ENCODE assay signal across 9 mouse cellular contexts in the genomic region with DNA sequence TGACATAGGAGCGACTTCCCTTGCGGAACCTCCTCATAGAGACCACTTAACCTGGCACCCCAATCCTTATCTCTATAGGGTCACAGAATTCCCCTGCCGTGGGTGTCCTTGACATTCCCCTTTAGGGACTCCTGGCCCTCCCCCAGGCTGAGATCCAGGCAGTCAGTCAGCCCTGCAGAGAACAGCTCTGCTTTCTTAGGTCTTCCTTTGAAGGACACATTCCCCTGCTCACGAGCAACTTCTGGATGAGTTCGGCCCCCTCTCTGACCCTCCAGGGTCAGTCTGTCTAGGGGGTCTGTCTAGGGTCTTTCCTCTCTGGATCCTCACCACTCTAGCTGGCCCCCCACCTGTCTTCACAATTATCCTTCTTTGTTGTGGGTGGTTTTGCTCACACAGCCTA. TPM values are rescaled to one million over a fixed set of nuclear protein-coding genes. Genes with fewer than 3 reads are reported as not detected.
DNase-seq lines count a peak whose midpoint lies in the region; ATAC-seq and TF ChIP-seq lines count a peak whose summit lies in the region.
"Had no signal": no experiment of that assay in that cellular context is flagged by ENCODE, and none has a peak within 500 bp of the region (broad histone marks: within the 10 kb centered on the region; RNA-seq: fewer than 3 reads in every experiment).

No protein-coding gene starts in this region.

- WGBS in heart, embryonic 11.5 days (ENCODE audit: insufficient replicate concordance) = 11% methylated on average over 5 of the region's 5 CpGs
- 23% methylated on average over 5 of the region's 5 CpGs for WGBS in midbrain, embryonic 10.5 days
- 25% methylated on average over 5 of the region's 5 CpGs for WGBS in midbrain, embryonic 11.5 days
- WGBS in limb, embryonic 10.5 days = 25% methylated on average over 5 of the region's 5 CpGs
- WGBS in stomach, embryonic 15.5 days = 31% methylated on average over 5 of the region's 5 CpGs
- WGBS in thymus, adult 2 months = 62% methylated on average over 5 of the region's 5 CpGs

- no peak for ATAC-seq in heart, embryonic 11.5 days (replicated peaks; ENCODE audit: insufficient number of reproducible peaks, low FRiP score, low TSS enrichment)
- ATAC-seq in midbrain, embryonic 11.5 days (ENCODE audit: low FRiP score) = no peak
- no peak for ATAC-seq in stomach, embryonic 15.5 days (ENCODE audit: insufficient read depth, low FRiP score, low read depth)

- H3K9ac ChIP-seq in heart, embryonic 11.5 days (ENCODE audit: low read depth, low read length) = peak overlapping the region; percentile 73
- no peak overlapping the region for H3K9ac ChIP-seq in midbrain, embryonic 11.5 days (ENCODE audit: low read length)
- H3K9ac ChIP-seq in stomach, embryonic 15.5 days = peak overlapping the region; percentile 65; the same call in 1 of the 2 replicates

- no peak for TF ChIP-seq CTCF in thymus, adult 2 months (IDR thresholded peaks at IDR 0.05; ENCODE audit: borderline replicate concordance, control insufficient read depth, extremely low read depth, insufficient read depth, low read length, poor library complexity)

- H3K36me3 ChIP-seq in heart, embryonic 11.5 days (ENCODE audit: control insufficient read depth, insufficient read depth, low read length) = no peaks in the 10 kb centered on the region
- no peaks in the 10 kb centered on the region for H3K36me3 ChIP-seq in midbrain, embryonic 10.5 days
- no peaks in the 10 kb centered on the region for H3K36me3 ChIP-seq in midbrain, embryonic 11.5 days (ENCODE audit: control insufficient read depth, insufficient read depth, low read length)
- H3K36me3 ChIP-seq in limb, embryonic 10.5 days = no peaks in the 10 kb centered on the region
- H3K36me3 ChIP-seq in stomach, embryonic 15.5 days = no peaks in the 10 kb centered on the region
- H3K36me3 ChIP-seq in thymus, adult 2 months (ENCODE audit: control insufficient read depth, insufficient read depth, low read length) = no peaks in the 10 kb centered on the region

- peak overlapping the region; percentile 47 for H3K4me3 ChIP-seq in heart, embryonic 11.5 days (ENCODE audit: low read depth, low read length)
- peak overlapping the region; percentile 50; the same call in 1 of the 2 replicates for H3K4me3 ChIP-seq in midbrain, embryonic 10.5 days
- no peak overlapping the region for H3K4me3 ChIP-seq in midbrain, embryonic 11.5 days (ENCODE audit: low read depth, low read length)
- peak overlapping the region; percentile 47 for H3K4me3 ChIP-seq in limb, embryonic 10.5 days
- H3K4me3 ChIP-seq in stomach, embryonic 15.5 days (replicated peaks) = peak overlapping the region; percentile 55
- no peak overlapping the region for H3K4me3 ChIP-seq in thymus, adult 2 months (ENCODE audit: control insufficient read depth, insufficient read depth, low read length)

- no peak for DNase-seq in heart, postnatal 4 days
- no peak for DNase-seq in midbrain, embryonic 10.5 days (ENCODE audit: low spot score)
- no peak for DNase-seq in midbrain, embryonic 11.5 days (ENCODE audit: low spot score, missing footprints)
- no peak for DNase-seq in limb, embryonic 10.5 days (ENCODE audit: low spot score)
- DNase-seq in thymus, adult 2 months = no peak
- DNase-seq in cerebellum, postnatal 14 days = no peak

- peak overlapping the region; percentile 86 for H3K4me2 ChIP-seq in heart, embryonic 11.5 days
- H3K4me2 ChIP-seq in midbrain, embryonic 11.5 days = no peak overlapping the region
- H3K4me2 ChIP-seq in stomach, embryonic 15.5 days = peak overlapping the region; percentile 83

- TF ChIP-seq POLR2A in thymus, adult 2 months (IDR thresholded peaks at IDR 0.05; ENCODE audit: control insufficient read depth, extremely low read depth, insufficient read depth, low read length, poor library complexity) = no peak

- peaks cover 29% of the 10 kb centered on the region for H3K4me1 ChIP-seq in heart, embryonic 11.5 days (ENCODE audit: control insufficient read depth, insufficient read depth, low read length)
- H3K4me1 ChIP-seq in midbrain, embryonic 10.5 days = peaks cover 45% of the 10 kb centered on the region
- 0 out of 2 replicates have a peak, but pooled peaks cover 4% of the 10 kb centered on the region for H3K4me1 ChIP-seq in midbrain, embryonic 11.5 days (ENCODE audit: control insufficient read depth, insufficient read depth, low read length)
- peaks cover 54% of the 10 kb centered on the region for H3K4me1 ChIP-seq in limb, embryonic 10.5 days
- H3K4me1 ChIP-seq in stomach, embryonic 15.5 days = peaks cover 65% of the 10 kb centered on the region
- H3K4me1 ChIP-seq in thymus, adult 2 months (replicated peaks; ENCODE audit: control insufficient read depth, insufficient read depth, low read length) = peaks cover 11% of the 10 kb centered on the region

- no peak overlapping the region for H3K27ac ChIP-seq in heart, embryonic 11.5 days (ENCODE audit: low read depth, low read length)
- H3K27ac ChIP-seq in midbrain, embryonic 10.5 days (replicated peaks) = no peak overlapping the region
- no peak overlapping the region for H3K27ac ChIP-seq in midbrain, embryonic 11.5 days (ENCODE audit: low read depth, low read length)
- H3K27ac ChIP-seq in limb, embryonic 10.5 days = peak overlapping the region; percentile 78; the same call in 1 of the 2 replicates
- no peak overlapping the region for H3K27ac ChIP-seq in stomach, embryonic 15.5 days
- H3K27ac ChIP-seq in thymus, adult 2 months (ENCODE audit: control insufficient read depth, insufficient read depth, low read length) = no peak overlapping the region

- H3K27me3 ChIP-seq in heart, embryonic 11.5 days (ENCODE audit: control insufficient read depth, insufficient read depth, low read length) = peaks cover 34% of the 10 kb centered on the region
- H3K27me3 ChIP-seq in midbrain, embryonic 10.5 days (ENCODE audit: low read depth, poor library complexity, severe bottlenecking) = peaks cover 90% of the 10 kb centered on the region
- peaks cover 34% of the 10 kb centered on the region for H3K27me3 ChIP-seq in midbrain, embryonic 11.5 days (ENCODE audit: control insufficient read depth, insufficient read depth, low read length)
- peaks cover 67% of the 10 kb centered on the region for H3K27me3 ChIP-seq in limb, embryonic 10.5 days (ENCODE audit: low read depth, poor library complexity, severe bottlenecking)
- H3K27me3 ChIP-seq in stomach, embryonic 15.5 days (replicated peaks) = peaks cover 3% of the 10 kb centered on the region; the same call in 1 of the 2 replicates
- peaks cover 12% of the 10 kb centered on the region for H3K27me3 ChIP-seq in thymus, adult 2 months (ENCODE audit: control insufficient read depth, insufficient read depth, low read length)

- H3K9me3 ChIP-seq in heart, embryonic 11.5 days (replicated peaks; ENCODE audit: control insufficient read depth, low read length) = no peaks in the 10 kb centered on the region
- H3K9me3 ChIP-seq in midbrain, embryonic 10.5 days (replicated peaks) = no peaks in the 10 kb centered on the region; the same call in 1 of the 2 replicates
- no peaks in the 10 kb centered on the region for H3K9me3 ChIP-seq in midbrain, embryonic 11.5 days (ENCODE audit: control insufficient read depth, low read length)
- H3K9me3 ChIP-seq in limb, embryonic 10.5 days (replicated peaks) = no peaks in the 10 kb centered on the region
- no peaks in the 10 kb centered on the region for H3K9me3 ChIP-seq in stomach, embryonic 15.5 days

RNA-seq across cellular contexts. Expression of gene Acvrl1, which starts 1.1 kb away (rescaled TPM):
- 1.5 and 2.0 TPM in 2 replicates for polyA plus RNA-seq in heart, embryonic 11.5 days (2014; fragmentation: Nextera tagmentation; extraction: Ambion mirVana)
- total RNA-seq in heart, postnatal 4 days (2021) = 10 to 100 TPM; 20.5 to 21.7 TPM
- polyA plus RNA-seq in midbrain, embryonic 10.5 days (2016; fragmentation: Nextera tagmentation; extraction: Ambion mirVana) = 8.9 and 10.7 TPM in 2 replicates
- 4.2 and 5.0 TPM in 2 replicates for polyA plus RNA-seq in midbrain, embryonic 11.5 days (2014; fragmentation: Nextera tagmentation; extraction: Ambion mirVana)
- 7.2 and 8.3 TPM in 2 replicates for polyA plus RNA-seq in limb, embryonic 10.5 days (2016; fragmentation: Nextera tagmentation; extraction: Ambion mirVana)
- polyA plus RNA-seq in stomach, embryonic 15.5 days (2015; fragmentation: Nextera tagmentation; extraction: Ambion mirVana) = 27.0 and 28.4 TPM in 2 replicates
- polyA plus RNA-seq in thymus, adult 2 months (2012; rRNA removed) = 27.2 and 34.2 TPM in 2 replicates

RNA-seq across cellular contexts. Expression of gene Ankrd33, which starts 13.9 kb away (rescaled TPM):
- polyA plus RNA-seq in heart, embryonic 11.5 days (2014; fragmentation: Nextera tagmentation; extraction: Ambion mirVana) = not detected in 2 replicates
- not detected for total RNA-seq in heart, postnatal 4 days (2021)
- not detected in 2 replicates for polyA plus RNA-seq in midbrain, embryonic 10.5 days (2016; fragmentation: Nextera tagmentation; extraction: Ambion mirVana)
- not detected in 2 replicates for polyA plus RNA-seq in midbrain, embryonic 11.5 days (2014; fragmentation: Nextera tagmentation; extraction: Ambion mirVana)
- polyA plus RNA-seq in limb, embryonic 10.5 days (2016; fragmentation: Nextera tagmentation; extraction: Ambion mirVana) = not detected in 2 replicates
- not detected in 2 replicates for polyA plus RNA-seq in stomach, embryonic 15.5 days (2015; fragmentation: Nextera tagmentation; extraction: Ambion mirVana)
- polyA plus RNA-seq in thymus, adult 2 months (2012; rRNA removed) = not detected in 2 replicates
- total RNA-seq: gastrocnemius, postnatal 14 days had no signal

RNA-seq across cellular contexts. Expression of gene Acvr1b, which starts 44.5 kb away (rescaled TPM):
- 8.0 and 8.9 TPM in 2 replicates for polyA plus RNA-seq in heart, embryonic 11.5 days (2014; fragmentation: Nextera tagmentation; extraction: Ambion mirVana)
- total RNA-seq in heart, postnatal 4 days (2021) = 10 to 100 TPM; 20.8 to 21.4 TPM
- 5.4 and 7.0 TPM in 2 replicates for polyA plus RNA-seq in midbrain, embryonic 10.5 days (2016; fragmentation: Nextera tagmentation; extraction: Ambion mirVana)
- 14.7 and 15.2 TPM in 2 replicates for polyA plus RNA-seq in midbrain, embryonic 11.5 days (2014; fragmentation: Nextera tagmentation; extraction: Ambion mirVana)
- polyA plus RNA-seq in limb, embryonic 10.5 days (2016; fragmentation: Nextera tagmentation; extraction: Ambion mirVana) = 5.0 and 5.7 TPM in 2 replicates
- 8.9 and 9.9 TPM in 2 replicates for polyA plus RNA-seq in stomach, embryonic 15.5 days (2015; fragmentation: Nextera tagmentation; extraction: Ambion mirVana)
- 34.9 and 35.3 TPM in 2 replicates for polyA plus RNA-seq in thymus, adult 2 months (2012; rRNA removed)

RNA-seq across cellular contexts. Expression of gene Fignl2, which starts 51.0 kb away (rescaled TPM):
- 0.30 and 0.33 TPM in 2 replicates for polyA plus RNA-seq in heart, embryonic 11.5 days (2014; fragmentation: Nextera tagmentation; extraction: Ambion mirVana)
- 1 to 10 TPM; 3.2 to 4.2 TPM for total RNA-seq in heart, postnatal 4 days (2021)
- 0.88 and 1.7 TPM in 2 replicates for polyA plus RNA-seq in midbrain, embryonic 10.5 days (2016; fragmentation: Nextera tagmentation; extraction: Ambion mirVana)
- 1.0 and 1.4 TPM in 2 replicates for polyA plus RNA-seq in midbrain, embryonic 11.5 days (2014; fragmentation: Nextera tagmentation; extraction: Ambion mirVana)
- 0.98 and 1.9 TPM in 2 replicates for polyA plus RNA-seq in limb, embryonic 10.5 days (2016; fragmentation: Nextera tagmentation; extraction: Ambion mirVana)
- 0.19 and 0.21 TPM in 2 replicates for polyA plus RNA-seq in stomach, embryonic 15.5 days (2015; fragmentation: Nextera tagmentation; extraction: Ambion mirVana)
- polyA plus RNA-seq in thymus, adult 2 months (2012; rRNA removed) = 0.86 and 1.4 TPM in 2 replicates

Comparison
In these comparisons a context has a peak if more than half of its experiments do, and no peak if none do; other contexts are left out.
1. H3K4me3 ChIP-seq: peak in heart, embryonic 11.5 days (single experiment), midbrain, embryonic 10.5 days (single experiment), limb, embryonic 10.5 days (single experiment) and stomach, embryonic 15.5 days (single experiment); none in midbrain, embryonic 11.5 days (single experiment) and thymus, adult 2 months (single experiment).